Comparison of ENCODE assay signal across 17 mouse cellular contexts in genomic region chr9:123302759-123303313, GRCm38 (mm10). TPM values are rescaled to one million over a fixed set of nuclear protein-coding genes. Genes with fewer than 3 reads are reported as not detected.
DNase-seq lines count a peak whose midpoint lies in the region; TF ChIP-seq lines count a peak whose summit lies in the region.
"Had no signal": no experiment of that assay in that cellular context is flagged by ENCODE, and none has a peak within 500 bp of the region (broad histone marks: within the 10 kb centered on the region; RNA-seq: fewer than 3 reads in every experiment).

No protein-coding gene starts in this region.

- no peaks in the 10 kb centered on the region for H3K27me3 ChIP-seq in CH12.LX (replicated peaks)
- no peaks in the 10 kb centered on the region for H3K27me3 ChIP-seq in MEL (ENCODE audit: control insufficient read depth in 1 of 2, insufficient read depth in 2 of 2, low read length in 2 of 2)

- TF ChIP-seq POLR2A in CH12.LX (IDR thresholded peaks at IDR 0.05; ENCODE audit: low read depth, low read length) (no peak; the same call in 1 of the 2 replicates), MEL (IDR thresholded peaks at IDR 0.05; ENCODE audit: control insufficient read depth in 1 of 2, insufficient read depth in 1 of 2, low read depth in 1 of 2, low read length in 2 of 2, poor library complexity in 1 of 2) (peak in 1 of 2 experiments; percentile 67; a peak in 2 of 4 replicates)

- DNase-seq in CH12.LX (ENCODE audit: extremely low read depth) (no peak), MEL (ENCODE audit: low read depth, low spot score) (peak; percentile 30)
- no peak for DNase-seq in lung, postnatal 4 days
- no peak for DNase-seq in cerebellum, postnatal 14 days
- DNase-seq: adrenal gland, adult 2 months; adrenal gland, adult 8-10 months; adrenal gland, postnatal 10 days; adrenal gland, postnatal 14 days; adrenal gland, postnatal 25 days; adrenal gland, postnatal 36 days; B cell, adult 2 months; cerebellum, adult 11 months; cerebellum, adult 11-12 months; cerebellum, adult 18-20 months; cerebellum, adult 2 months; cerebellum, adult 8-10 months had no signal

- dilution Hi-C loops in CH12.LX (cut with MboI; ENCODE audit: extremely low pct_ligation_motif_present, extremely low pct_unique_long_range_greater_than_20kb, low sequenced_read_pairs): no loop called here

- TF ChIP-seq RAD21 in CH12.LX (IDR thresholded peaks at IDR 0.05; ENCODE audit: low read depth, low read length): no peak
- no peak for TF ChIP-seq RAD21 in MEL (IDR thresholded peaks at IDR 0.05; ENCODE audit: low read depth, low read length)

- in situ Hi-C loops in CH12.LX (cut with MboI; ENCODE audit: low pct_ligation_motif_present, low pct_unique_long_range_greater_than_20kb, low sequenced_read_pairs): no loop called here

- no peak overlapping the region; the same call in 1 of the 2 replicates for H3K4me2 ChIP-seq in CH12.LX (ENCODE audit: insufficient read depth, low read depth, poor library complexity, severe bottlenecking)

- peaks cover 0 to 15% of the 10 kb centered on the region in 2 experiments; a peak in 3 of 4 replicates for H3K4me1 ChIP-seq in CH12.LX (ENCODE audit: control insufficient read depth in 1 of 2, insufficient read depth in 2 of 2)
- peaks cover 0 to 7% of the 10 kb centered on the region in 2 experiments; a peak in 2 of 4 replicates for H3K4me1 ChIP-seq in MEL (ENCODE audit: control insufficient read depth in 1 of 2, insufficient read depth in 2 of 2, low read length in 2 of 2)

- no peaks in the 10 kb centered on the region for H3K36me3 ChIP-seq in CH12.LX (replicated peaks in 1 of 2; ENCODE audit: control insufficient read depth in 1 of 2, insufficient read depth in 1 of 2, low read length in 1 of 2)
- H3K36me3 ChIP-seq in MEL (ENCODE audit: control insufficient read depth in 1 of 2, insufficient read depth in 2 of 2, low read length in 2 of 2): no peaks in the 10 kb centered on the region; a peak in 2 of 4 replicates
- H3K36me3 ChIP-seq: G1E had no signal

- H3K4me3 ChIP-seq in CH12.LX (replicated peaks in 1 of 3; ENCODE audit: low read depth in 2 of 3, low read length in 2 of 3, poor library complexity in 1 of 3) (no peak overlapping the region), MEL (ENCODE audit: control insufficient read depth in 1 of 2, insufficient read depth in 1 of 2, low read depth in 2 of 2, low read length in 2 of 2) (no peak overlapping the region)

- no peak overlapping the region for H3K9ac ChIP-seq in CH12.LX (ENCODE audit: insufficient read depth, low read depth)
- H3K9ac ChIP-seq in MEL (ENCODE audit: control insufficient read depth, low read depth, low read length, poor library complexity, severe bottlenecking): no peak overlapping the region

- TF ChIP-seq CTCF in CH12.LX (conservative IDR thresholded peaks at IDR 0.05 in 1 of 2, IDR thresholded peaks at IDR 0.05 in 1 of 2; ENCODE audit: low read depth in 2 of 2, low read length in 2 of 2): no peak
- no peak for TF ChIP-seq CTCF in MEL (IDR thresholded peaks at IDR 0.05 in 2 of 3, conservative IDR thresholded peaks at IDR 0.05 in 1 of 3; ENCODE audit: control insufficient read depth in 1 of 3, insufficient read depth in 1 of 3, low read depth in 2 of 3, low read length in 3 of 3, poor library complexity in 1 of 3, severe bottlenecking in 1 of 3)

- H3K27ac ChIP-seq in CH12.LX (ENCODE audit: insufficient read depth, low read depth) (no peak overlapping the region), MEL (ENCODE audit: control insufficient read depth, low read depth, low read length) (no peak overlapping the region)

- H3K79me2 ChIP-seq in CH12.LX (replicated peaks; ENCODE audit: control insufficient read depth, extremely low read depth, insufficient read depth, poor library complexity, severe bottlenecking) (no peaks in the 10 kb centered on the region), MEL (ENCODE audit: control insufficient read depth, insufficient read depth, low read length, poor library complexity) (no peaks in the 10 kb centered on the region)

- H3K9me3 ChIP-seq in CH12.LX (replicated peaks; ENCODE audit: low read length) (no peaks in the 10 kb centered on the region), MEL (replicated peaks; ENCODE audit: insufficient read depth, low read length) (no peaks in the 10 kb centered on the region)
- H3K9me3 ChIP-seq: G1E had no signal

- no peak for TF ChIP-seq EP300 in CH12.LX (IDR thresholded peaks at IDR 0.05; ENCODE audit: low read length)
- TF ChIP-seq EP300 in MEL (IDR thresholded peaks at IDR 0.05; ENCODE audit: low read depth in 1 of 2, low read length in 2 of 2): no peak

TF ChIP-seq in CH12.LX, 34 proteins besides CTCF, POLR2A, EP300 and RAD21:
- TF ChIP-seq ETS1 (conservative IDR thresholded peaks at IDR 0.05; ENCODE audit: low read depth, low read length): no peak
- no peak for TF ChIP-seq CHD2 (IDR thresholded peaks at IDR 0.05; ENCODE audit: low read length)
- TF ChIP-seq TBP (conservative IDR thresholded peaks at IDR 0.05; ENCODE audit: low read depth, low read length): peak; percentile 72
TF ChIP-seq in CH12.LX: peak in this region for 1.

TF ChIP-seq in MEL, 35 proteins besides CTCF, POLR2A, EP300 and RAD21:
- TF ChIP-seq TAL1 (IDR thresholded peaks at IDR 0.05; ENCODE audit: low read length): no peak
- TF ChIP-seq MAZ (IDR thresholded peaks at IDR 0.05; ENCODE audit: low read depth, low read length): no peak
- TF ChIP-seq USF2 (IDR thresholded peaks at IDR 0.05; ENCODE audit: borderline replicate concordance in 1 of 2, insufficient read depth in 1 of 2, low read depth in 1 of 2, low read length in 2 of 2): no peak
- no peak for TF ChIP-seq UBTF (IDR thresholded peaks at IDR 0.05; ENCODE audit: borderline replicate concordance, insufficient read depth, low read depth, low read length)
- TF ChIP-seq ELF1 (IDR thresholded peaks at IDR 0.05; ENCODE audit: low read depth, low read length): no peak
- no peak for TF ChIP-seq ZC3H11A (IDR thresholded peaks at IDR 0.05; ENCODE audit: low read depth, low read length)
- no peak for TF ChIP-seq MXI1 (IDR thresholded peaks at IDR 0.05; ENCODE audit: low read depth, low read length)
- TF ChIP-seq MYB (IDR thresholded peaks at IDR 0.05; ENCODE audit: low read depth, low read length): no peak
- TF ChIP-seq ETS1 (IDR thresholded peaks at IDR 0.05; ENCODE audit: low read depth, low read length): peak; percentile 50; the same call in 1 of the 2 replicates
- peak; percentile 98 for TF ChIP-seq TBP (IDR thresholded peaks at IDR 0.05; ENCODE audit: low read depth, low read length)
- no peak for TF ChIP-seq RCOR1 (IDR thresholded peaks at IDR 0.05; ENCODE audit: low read depth, low read length)
- TF ChIP-seq GABPA (IDR thresholded peaks at IDR 0.05; ENCODE audit: low read depth, low read length): no peak
- TF ChIP-seq SIN3A (IDR thresholded peaks at IDR 0.05; ENCODE audit: low read length): peak; percentile 11; the same call in 1 of the 2 replicates
- no peak for TF ChIP-seq NRF1 (IDR thresholded peaks at IDR 0.05; ENCODE audit: insufficient read depth, low read depth, low read length, poor library complexity, severe bottlenecking)
- TF ChIP-seq POLR2AphosphoS2 (IDR thresholded peaks at IDR 0.05; ENCODE audit: low read length): peak; percentile 78; the same call in 1 of the 2 replicates
- TF ChIP-seq GATA1 (IDR thresholded peaks at IDR 0.05; ENCODE audit: low read depth, low read length): no peak
- no peak for TF ChIP-seq BHLHE40 (IDR thresholded peaks at IDR 0.05; ENCODE audit: borderline replicate concordance, low read depth, low read length)
- no peak for TF ChIP-seq CHD2 (IDR thresholded peaks at IDR 0.05; ENCODE audit: low read length)
- TF ChIP-seq NELFE (IDR thresholded peaks at IDR 0.05; ENCODE audit: low read depth, low read length): peak; percentile 30; the same call in 1 of the 2 replicates
- TF ChIP-seq ZMIZ1 (IDR thresholded peaks at IDR 0.05; ENCODE audit: low read depth, low read length): peak; percentile 96
- TF ChIP-seq SMC3 (IDR thresholded peaks at IDR 0.05; ENCODE audit: low read depth, low read length): no peak
- TF ChIP-seq MAFK (IDR thresholded peaks at IDR 0.05; ENCODE audit: borderline replicate concordance, low read depth, low read length): no peak
- no peak for TF ChIP-seq MAX (IDR thresholded peaks at IDR 0.05; ENCODE audit: low read length)
- no peak for TF ChIP-seq E2F4 (IDR thresholded peaks at IDR 0.05; ENCODE audit: borderline replicate concordance, low read depth, low read length)
- TF ChIP-seq CHD1 (IDR thresholded peaks at IDR 0.05; ENCODE audit: low read depth, low read length): no peak

RNA-seq across cellular contexts. Expression of gene Tmem158, which starts 42.3 kb away (rescaled TPM):
- total RNA-seq in CH12.LX (2012; rRNA removed): 6.6 and 7.3 TPM in 2 replicates
- total RNA-seq in CH12.LX (2014; rRNA removed): 1.8 and 2.4 TPM in 2 replicates
- polyA plus RNA-seq in CH12.LX (2012; ENCODE audit: insufficient read length, low read depth): 2.1 and 2.9 TPM in 2 replicates
- total RNA-seq in MEL (2012; rRNA removed): 5.0 and 5.1 TPM in 2 replicates
- polyA plus RNA-seq in MEL (2012; ENCODE audit: insufficient read depth in 1 of 2, insufficient read length in 2 of 2, low read depth in 1 of 2, low replicate concordance in 2 of 2, missing spikeins in 1 of 2): 10 to 100 TPM in 1 of 2 experiments, not detected in 1; 10.1 TPM
- total RNA-seq: G1E had no signal
- polyA plus RNA-seq: G1E had no signal

Comparison
In these comparisons a context has a peak if more than half of its experiments do, and no peak if none do; other contexts are left out.
1. Of the 35 proteins assayed by ChIP-seq in both MEL and CH12.LX: peak only in MEL: ETS1, NELFE, POLR2AphosphoS2, SIN3A and ZMIZ1; only in CH12.LX: none; in both: TBP; in neither: 28; mixed calls (peak in some experiments, not most) for 1.